Mouse (Mus musculus) stomach, postnatal 0 days (tissue): Measurements from ENCODE around the gene 1700029I15Rik.

Experiments used
- CTCF ChIP-seq: IDR thresholded peaks from 2 replicates; pipeline ENCODE4 v1.5.1; 2016; ENCODE audit warnings: antibody characterized with exemption, low read depth, mild to moderate bottlenecking, moderate library complexity
- EP300 ChIP-seq: optimal IDR thresholded peaks from 2 replicates; pipeline ENCODE3; 2016; ENCODE audit warnings: antibody characterized with exemption

GRCm38 (mm10) chr2:92364086-92364485, 18.3 kb upstream of the 1700029I15Rik start:
- TF ChIP-seq EP300: no peak
- no peak for TF ChIP-seq CTCF
